Mouse (Mus musculus) hindbrain, embryonic 12.5 days (tissue): Measurements from ENCODE around the gene Zscan10. TPM values are rescaled to one million over a fixed set of nuclear protein-coding genes. Genes with fewer than 3 reads are reported as not detected.
A peak's percentile ranks its signal among the peaks of the same experiment; 100 is the strongest.

Source experiments
- ATAC-seq: fragments of 200-750 bp; cut with Nextera tagmentation; 2 replicates; pipeline ENCODE4 v1.8.0; 2017; ENCODE audit warnings: moderate TSS enrichment; ENCODE audit not compliant: low FRiP score
- H3K27ac ChIP-seq: fragments of 300-500 bp; sonication (generic); 2 replicates; pipeline ENCODE4 v1.5.1; 2016; ENCODE audit warnings: mild to moderate bottlenecking
- H3K27me3 ChIP-seq: fragments of 300-500 bp; sonication (generic); 2 replicates; pipeline ENCODE4 v1.6.1; 2016; ENCODE audit warnings: mild to moderate bottlenecking
- H3K36me3 ChIP-seq: fragments of 300-500 bp; sonication (generic); 2 replicates; pipeline ENCODE4 v1.6.1; 2016; ENCODE audit warnings: mild to moderate bottlenecking
- H3K4me1 ChIP-seq: fragments of 300-500 bp; sonication (generic); 2 replicates; pipeline ENCODE4 v1.6.1; 2016
- H3K4me2 ChIP-seq: fragments of 300-500 bp; sonication (generic); replicated peaks from 2 replicates; pipeline ENCODE4 v1.6.1; 2016; ENCODE audit warnings: mild to moderate bottlenecking
- H3K4me3 ChIP-seq: fragments of 300-500 bp; sonication (generic); 2 replicates; pipeline ENCODE4 v1.5.1; 2016; ENCODE audit warnings: mild to moderate bottlenecking
- H3K9ac ChIP-seq: fragments of 300-500 bp; sonication (generic); 2 replicates; pipeline ENCODE4 v1.6.1; 2016; ENCODE audit warnings: mild to moderate bottlenecking, moderate library complexity
- H3K9me3 ChIP-seq: fragments of 300-500 bp; sonication (generic); replicated peaks from 2 replicates; pipeline ENCODE4 v1.6.1; 2016; ENCODE audit warnings: mild to moderate bottlenecking
- WGBS: fragments of 180-500 bp; shearing (Covaris S2); methylation state at CpG from one replicate; pipeline ENCODE4 v1.1.7; 2016; 5-methylcytosine and 5-hydroxymethylcytosine counted together
- polyA plus RNA-seq: library from polyadenylated mRNA; unstranded; fragments of >200 nt; fragmentation: Nextera tagmentation; extraction: Ambion mirVana; gene quantifications from 2 replicates; pipeline ENCODE4 v1.2.1, GENCODE M21; 2016

Zscan10 gene
- polyA plus RNA-seq, 1 experiment from 2014 or later: 0.93 TPM

GRCm38 (mm10) chr17:23566787-23567186, 33.9 kb upstream of the Zscan10 start:
- H3K9ac ChIP-seq: no peak overlapping the region
- H3K27ac ChIP-seq: no peak overlapping the region
- H3K9me3 ChIP-seq: no peaks in the 10 kb centered on the region
- 61% methylated on average over 5 of the region's 5 CpGs for WGBS
- H3K4me2 ChIP-seq: no peak overlapping the region
- peaks cover 13% of the 10 kb centered on the region for H3K4me1 ChIP-seq
- no peaks in the 10 kb centered on the region for H3K36me3 ChIP-seq
- H3K4me3 ChIP-seq: no peak overlapping the region
- no peaks in the 10 kb centered on the region for H3K27me3 ChIP-seq
- no peak for ATAC-seq

GRCm38 (mm10) chr17:23568370-23568769, 32.3 kb upstream of the Zscan10 start:
- H3K9ac ChIP-seq: no peak overlapping the region
- ATAC-seq: no peak
- H3K27ac ChIP-seq: no peak overlapping the region
- WGBS: 29% methylated on average over 5 of the region's 5 CpGs
- H3K4me2 ChIP-seq: no peak overlapping the region
- H3K4me3 ChIP-seq: no peak overlapping the region
- H3K27me3 ChIP-seq: no peaks in the 10 kb centered on the region
- no peaks in the 10 kb centered on the region for H3K9me3 ChIP-seq
- peaks cover 5% of the 10 kb centered on the region; the same call in 1 of the 2 replicates for H3K36me3 ChIP-seq
- peaks cover 7% of the 10 kb centered on the region for H3K4me1 ChIP-seq

- no peaks in the 10 kb centered on the region for H3K9me3 ChIP-seq
- no peak overlapping the region for H3K4me2 ChIP-seq
- H3K27me3 ChIP-seq: no peaks in the 10 kb centered on the region
- no peak overlapping the region for H3K27ac ChIP-seq
- H3K4me3 ChIP-seq: no peak overlapping the region
- peaks cover 19% of the 10 kb centered on the region for H3K36me3 ChIP-seq
- H3K9ac ChIP-seq: no peak overlapping the region
- H3K4me1 ChIP-seq: peaks cover 2% of the 10 kb centered on the region
- no peak for ATAC-seq
- 44% methylated on average over 6 of the region's 6 CpGs for WGBS
These were observed 30.6 kb upstream of the Zscan10 start for GRCm38 (mm10) chr17:23570017-23570416.

GRCm38 (mm10) chr17:23571084-23571483, 29.6 kb upstream of the Zscan10 start:
- Histone ChIP-seq H3K4me2 (no peak overlapping the region), H3K4me1 (no peaks in the 10 kb centered on the region), H3K27me3 (no peaks in the 10 kb centered on the region), H3K36me3 (peaks cover 30% of the 10 kb centered on the region), H3K9me3 (no peaks in the 10 kb centered on the region), H3K9ac (no peak overlapping the region), H3K27ac (no peak overlapping the region), H3K4me3 (no peak overlapping the region)
- ATAC-seq: no peak
- WGBS: 27% methylated on average over 5 of the region's 5 CpGs

GRCm38 (mm10) chr17:23572059-23572458, 28.6 kb upstream of the Zscan10 start:
- no peak overlapping the region for H3K4me3 ChIP-seq
- no peak overlapping the region for H3K4me2 ChIP-seq
- no peak overlapping the region for H3K9ac ChIP-seq
- H3K9me3 ChIP-seq: no peaks in the 10 kb centered on the region
- no peak overlapping the region for H3K27ac ChIP-seq
- WGBS: 79% methylated on average over 6 of the region's 6 CpGs
- no peaks in the 10 kb centered on the region for H3K4me1 ChIP-seq
- H3K36me3 ChIP-seq: peaks cover 40% of the 10 kb centered on the region
- ATAC-seq: no peak
- no peaks in the 10 kb centered on the region for H3K27me3 ChIP-seq

GRCm38 (mm10) chr17:23574130-23574529, 26.5 kb upstream of the Zscan10 start:
- H3K27me3 ChIP-seq: no peaks in the 10 kb centered on the region
- peaks cover 56% of the 10 kb centered on the region for H3K36me3 ChIP-seq
- no peaks in the 10 kb centered on the region for H3K4me1 ChIP-seq
- H3K4me3 ChIP-seq: no peak overlapping the region
- no peak for ATAC-seq
- no peaks in the 10 kb centered on the region for H3K9me3 ChIP-seq
- no peak overlapping the region for H3K9ac ChIP-seq
- no peak overlapping the region for H3K27ac ChIP-seq
- H3K4me2 ChIP-seq: no peak overlapping the region
- WGBS: 93% methylated on average over 8 of the region's 8 CpGs

GRCm38 (mm10) chr17:23575951-23576552, 24.6 kb upstream of the Zscan10 start:
- H3K9me3 ChIP-seq: no peaks in the 10 kb centered on the region
- no peak overlapping the region for H3K27ac ChIP-seq
- H3K36me3 ChIP-seq: peaks cover 74% of the 10 kb centered on the region
- no peaks in the 10 kb centered on the region for H3K4me1 ChIP-seq
- no peak for ATAC-seq
- H3K9ac ChIP-seq: no peak overlapping the region
- H3K27me3 ChIP-seq: no peaks in the 10 kb centered on the region
- 95% methylated on average over 38 of the region's 38 CpGs for WGBS
- H3K4me2 ChIP-seq: no peak overlapping the region
- H3K4me3 ChIP-seq: no peak overlapping the region

- H3K4me2 ChIP-seq: peak overlapping the region; percentile 93
- H3K27ac ChIP-seq: no peak overlapping the region
- ATAC-seq: no peak
- peak overlapping the region; percentile 73 for H3K4me3 ChIP-seq
- peak overlapping the region; percentile 85 for H3K9ac ChIP-seq
- no peaks in the 10 kb centered on the region for H3K9me3 ChIP-seq
- no peaks in the 10 kb centered on the region for H3K27me3 ChIP-seq
- WGBS: 81% methylated on average over 8 of the region's 8 CpGs
- peaks cover 25% of the 10 kb centered on the region for H3K4me1 ChIP-seq
- peaks cover 19% of the 10 kb centered on the region for H3K36me3 ChIP-seq
These were observed 15.9 kb upstream of the Zscan10 start for GRCm38 (mm10) chr17:23584786-23585185.

- Histone ChIP-seq H3K27ac (peak overlapping the region; percentile 66; the same call in 1 of the 2 replicates), H3K4me2 (peak overlapping the region; percentile 93), H3K9me3 (no peaks in the 10 kb centered on the region), H3K27me3 (no peaks in the 10 kb centered on the region), H3K9ac (peak overlapping the region; percentile 85), H3K4me3 (peak overlapping the region; percentile 73), H3K36me3 (peaks cover 8% of the 10 kb centered on the region), H3K4me1 (peaks cover 25% of the 10 kb centered on the region)
- peak; percentile 92 for ATAC-seq
- WGBS: under 1% methylated on average over 22 of the region's 22 CpGs
These were observed 14.8 kb upstream of the Zscan10 start for GRCm38 (mm10) chr17:23585721-23586491.

- Histone ChIP-seq H3K27ac (no peak overlapping the region), H3K9ac (no peak overlapping the region), H3K9me3 (no peaks in the 10 kb centered on the region), H3K4me2 (no peak overlapping the region), H3K4me1 (peaks cover 25% of the 10 kb centered on the region), H3K4me3 (no peak overlapping the region), H3K36me3 (0 out of 2 replicates have a peak, but pooled peaks cover 3% of the 10 kb centered on the region), H3K27me3 (no peaks in the 10 kb centered on the region)
- no peak for ATAC-seq
- 66% methylated on average over 2 of the region's 2 CpGs for WGBS
These were observed 13.4 kb upstream of the Zscan10 start for GRCm38 (mm10) chr17:23587253-23587652.

- Histone ChIP-seq H3K4me1 (peaks cover 4% of the 10 kb centered on the region; the same call in 1 of the 2 replicates), H3K4me2 (peak overlapping the region; percentile 68), H3K9ac (peak overlapping the region; percentile 67), H3K27ac (peak overlapping the region; percentile 75), H3K27me3 (no peaks in the 10 kb centered on the region), H3K36me3 (no peaks in the 10 kb centered on the region), H3K9me3 (no peaks in the 10 kb centered on the region), H3K4me3 (peak overlapping the region; percentile 44)
- peak; percentile 98 for ATAC-seq
- WGBS: 8% methylated on average over 34 of the region's 34 CpGs
These were observed 8.3 kb upstream of the Zscan10 start for GRCm38 (mm10) chr17:23592208-23592925.

GRCm38 (mm10) chr17:23592926-23593300, 7.7 kb upstream of the Zscan10 start:
- Histone ChIP-seq H3K9me3 (no peaks in the 10 kb centered on the region), H3K4me3 (peak overlapping the region; percentile 44), H3K36me3 (no peaks in the 10 kb centered on the region), H3K9ac (peak overlapping the region; percentile 67), H3K4me2 (peak overlapping the region; percentile 68), H3K27ac (peak overlapping the region; percentile 75), H3K27me3 (no peaks in the 10 kb centered on the region), H3K4me1 (peaks cover 4% of the 10 kb centered on the region; the same call in 1 of the 2 replicates)
- peak; percentile 79 for ATAC-seq
- 17% methylated on average over 13 of the region's 13 CpGs for whole genome bisulfite sequencing
